Mouse (Mus musculus) ES-Bruce4 (cell line): Measurements from ENCODE around the gene Dab1.

Experiments
- CTCF ChIP-seq: IDR thresholded peaks from one replicate; pipeline ENCODE4 v1.8.1; 2011; ENCODE audit warnings: low read depth, low read length
- POLR2A ChIP-seq: IDR thresholded peaks from one replicate; pipeline ENCODE4 v1.8.1; 2011; ENCODE audit warnings: low read length; ENCODE audit not compliant: insufficient read depth

- no peak for TF ChIP-seq POLR2A
- no peak for TF ChIP-seq CTCF
Observed at GRCm38 (mm10) chr4:104438730-104439129, 819.6 kb downstream of the Dab1 start.
